Mouse (Mus musculus): ENCODE data around the gene Zfp961. TPM values are rescaled to one million over a fixed set of nuclear protein-coding genes. Genes with fewer than 3 reads are reported as not detected.
"Not testable (repeated sequence)": the region's sequence is repeated elsewhere in the genome, so short reads cannot be mapped to it uniquely, and the experiment has no call there.

Gene Zfp961
- polyA plus RNA-seq, 1 experiment from 2014 or later, result 22.7 TPM

DNA sequence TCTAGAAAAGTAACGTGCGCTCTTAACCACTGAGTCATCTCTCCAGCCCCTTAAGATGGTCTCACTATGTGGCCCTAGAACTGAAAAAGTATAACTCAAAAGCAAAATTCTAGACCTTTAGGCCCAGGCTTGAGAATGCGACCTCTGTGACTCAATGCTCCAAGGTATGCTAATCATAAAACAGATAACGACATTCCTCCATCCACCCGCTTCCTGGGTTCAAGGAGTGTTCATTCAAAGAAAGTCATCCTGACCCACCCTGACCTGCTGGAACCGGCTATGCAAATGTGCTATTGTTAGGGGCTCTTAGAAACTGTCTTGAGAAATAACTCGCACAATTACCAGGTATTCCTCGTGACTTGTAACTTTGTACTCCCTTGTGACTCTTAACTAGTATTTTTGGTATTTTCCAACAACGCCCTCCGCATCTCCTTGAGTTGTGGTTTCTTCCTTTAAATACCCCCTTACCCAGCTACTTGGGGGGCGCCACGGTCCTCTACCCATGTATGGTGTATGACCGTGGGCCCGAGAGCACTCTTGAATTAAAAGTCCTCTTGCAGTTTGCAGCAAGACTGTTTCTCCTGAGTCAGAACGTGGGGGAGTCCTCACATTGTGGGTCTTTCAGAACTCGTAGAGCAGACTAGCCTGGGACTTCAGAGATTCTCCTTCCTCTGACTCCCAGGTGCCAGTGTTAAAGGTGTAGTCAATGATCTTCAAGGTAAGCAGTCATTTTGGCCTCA lies 2.3 kb downstream of the Zfp961 start:
- not testable (repeated sequence) for H3K9me3 ChIP-seq (ENCODE audit: control insufficient read depth, low read length); H3K9ac ChIP-seq (ENCODE audit: low read depth, low read length); H3K27ac ChIP-seq (ENCODE audit: low read depth, low read length); H3K4me1 ChIP-seq (replicated peaks; ENCODE audit: control insufficient read depth, insufficient read depth, low read length); DNase-seq (ENCODE audit: low spot score); ATAC-seq (replicated peaks; ENCODE audit: low FRiP score); H3K36me3 ChIP-seq (ENCODE audit: control insufficient read depth, insufficient read depth, low read length); H3K4me3 ChIP-seq (ENCODE audit: low read depth, low read length); H3K27me3 ChIP-seq (replicated peaks; ENCODE audit: control insufficient read depth, insufficient read depth, low read length); H3K4me2 ChIP-seq
- WGBS, result 93% methylated on average over 16 of the region's 16 CpGs

DNA sequence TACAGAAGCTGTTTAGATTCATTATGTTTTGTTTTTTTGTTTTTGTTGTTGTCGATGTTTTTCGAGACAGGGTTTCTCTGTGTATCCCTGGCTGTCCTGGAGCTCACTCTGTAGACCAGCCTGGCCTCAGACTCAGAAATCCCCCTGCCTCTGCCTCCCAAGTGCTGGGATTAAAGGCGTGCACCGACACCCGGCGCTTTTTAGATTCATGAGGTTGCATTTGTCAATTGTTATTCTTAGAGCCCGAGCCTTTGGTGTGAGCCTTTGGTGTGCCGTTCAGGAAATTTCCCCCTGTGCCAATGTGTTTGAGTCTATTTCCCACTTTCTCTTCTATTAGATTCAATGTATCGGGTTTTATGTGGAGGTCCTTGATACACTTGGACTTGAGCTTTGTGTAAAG lies 3.8 kb downstream of the Zfp961 start:
- Histone ChIP-seq H3K4me3 (ENCODE audit: low read depth, low read length) (no peak overlapping the region), H3K27me3 (replicated peaks; ENCODE audit: control insufficient read depth, insufficient read depth, low read length) (no peaks in the 10 kb centered on the region), H3K27ac (ENCODE audit: low read depth, low read length) (no peak overlapping the region), H3K4me1 (replicated peaks; ENCODE audit: control insufficient read depth, insufficient read depth, low read length) (peaks cover 5% of the 10 kb centered on the region; the same call in 1 of the 2 replicates), H3K9ac (ENCODE audit: low read depth, low read length) (no peak overlapping the region), H3K36me3 (ENCODE audit: control insufficient read depth, insufficient read depth, low read length) (peaks cover 5% of the 10 kb centered on the region; the same call in 1 of the 2 replicates), H3K9me3 (ENCODE audit: control insufficient read depth, low read length) (no peaks in the 10 kb centered on the region), H3K4me2 (no peak overlapping the region)
- DNase-seq (ENCODE audit: low spot score) (no peak), ATAC-seq (replicated peaks; ENCODE audit: low FRiP score) (no peak)
- WGBS, result 93% methylated on average over 9 of the region's 9 CpGs

DNA sequence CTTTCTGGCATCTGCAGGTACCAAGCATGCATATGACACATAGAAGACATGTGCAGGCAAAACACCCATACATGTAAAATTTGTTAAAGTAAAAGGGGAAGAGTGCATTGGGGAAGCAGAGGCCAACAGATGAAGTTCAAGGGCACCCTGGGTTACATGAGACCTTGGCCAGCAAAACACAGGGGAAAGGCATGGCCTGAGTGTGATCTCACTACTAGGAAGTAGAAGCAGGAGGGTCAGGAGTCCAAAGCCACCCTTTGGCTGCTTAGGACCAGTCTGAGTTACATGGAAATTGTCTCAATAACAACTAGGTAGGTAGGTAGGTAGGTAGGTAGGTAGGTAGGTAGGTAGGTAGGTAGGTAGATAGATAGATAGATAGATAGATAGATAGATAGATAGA lies 9.6 kb downstream of the Zfp961 start:
- DNase-seq (ENCODE audit: low spot score), result no peak
- no peak overlapping the region for H3K4me2 ChIP-seq
- H3K9ac ChIP-seq (ENCODE audit: low read depth, low read length), result no peak overlapping the region
- H3K27ac ChIP-seq (ENCODE audit: low read depth, low read length), result no peak overlapping the region
- no peaks in the 10 kb centered on the region for H3K4me1 ChIP-seq (replicated peaks; ENCODE audit: control insufficient read depth, insufficient read depth, low read length)
- ATAC-seq (replicated peaks; ENCODE audit: low FRiP score), result no peak
- H3K9me3 ChIP-seq (ENCODE audit: control insufficient read depth, low read length), result no peaks in the 10 kb centered on the region
- no peaks in the 10 kb centered on the region for H3K27me3 ChIP-seq (replicated peaks; ENCODE audit: control insufficient read depth, insufficient read depth, low read length)
- H3K36me3 ChIP-seq (ENCODE audit: control insufficient read depth, insufficient read depth, low read length), result peaks cover 11% of the 10 kb centered on the region
- no peak overlapping the region for H3K4me3 ChIP-seq (ENCODE audit: low read depth, low read length)

DNA sequence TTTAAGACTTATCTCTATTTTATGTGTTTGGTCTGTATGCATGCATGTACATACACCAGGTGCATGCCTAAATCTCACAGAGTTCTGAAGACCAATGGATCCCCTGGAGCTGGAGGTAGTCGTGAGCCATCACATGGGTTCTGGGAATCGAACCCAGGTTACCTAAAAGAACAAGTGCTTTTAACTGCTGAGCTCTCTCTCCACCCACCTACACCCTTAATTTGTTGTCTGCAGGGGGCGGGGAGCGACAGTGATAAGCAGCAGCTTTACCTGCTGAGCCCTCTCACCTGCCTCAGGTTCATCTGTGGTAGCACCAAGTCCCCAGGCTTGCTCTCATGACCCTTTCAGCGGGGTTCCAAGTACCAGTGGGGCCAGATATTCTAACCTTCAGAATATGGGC lies 11.0 kb downstream of the Zfp961 start:
- Histone ChIP-seq H3K4me2 (no peak overlapping the region), H3K4me3 (ENCODE audit: low read depth, low read length) (no peak overlapping the region), H3K9ac (ENCODE audit: low read depth, low read length) (no peak overlapping the region), H3K36me3 (ENCODE audit: control insufficient read depth, insufficient read depth, low read length) (peaks cover 20% of the 10 kb centered on the region), H3K27me3 (replicated peaks; ENCODE audit: control insufficient read depth, insufficient read depth, low read length) (no peaks in the 10 kb centered on the region), H3K9me3 (ENCODE audit: control insufficient read depth, low read length) (no peaks in the 10 kb centered on the region; the same call in 1 of the 2 replicates), H3K4me1 (replicated peaks; ENCODE audit: control insufficient read depth, insufficient read depth, low read length) (no peaks in the 10 kb centered on the region), H3K27ac (ENCODE audit: low read depth, low read length) (no peak overlapping the region)
- no peak for ATAC-seq (replicated peaks; ENCODE audit: low FRiP score)
- no peak for DNase-seq (ENCODE audit: low spot score)
- WGBS, result 89% methylated on average over 5 of the region's 5 CpGs

DNA sequence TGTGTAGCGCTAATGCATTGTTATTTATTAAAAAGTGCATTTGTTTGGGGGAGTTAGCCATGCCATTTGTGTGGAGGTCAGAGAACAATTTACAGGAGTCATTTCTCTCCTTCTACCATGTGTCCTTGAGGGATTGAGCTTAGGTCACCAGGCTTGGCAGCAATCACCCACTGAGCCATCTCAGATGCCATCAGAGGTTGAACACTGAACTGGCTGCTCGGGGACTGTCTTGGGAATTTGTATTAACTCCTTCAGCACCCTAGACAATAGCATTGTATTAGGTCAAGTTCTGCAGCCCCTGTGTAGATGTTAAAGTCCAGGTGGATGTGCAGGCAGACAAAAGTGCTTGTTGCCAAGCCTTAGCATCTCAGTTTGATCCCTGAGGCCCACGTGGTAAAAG lies 13.2 kb downstream of the Zfp961 start:
- no peak overlapping the region for H3K27ac ChIP-seq (ENCODE audit: low read depth, low read length)
- H3K9me3 ChIP-seq (ENCODE audit: control insufficient read depth, low read length), result no peaks in the 10 kb centered on the region; the same call in 1 of the 2 replicates
- H3K4me1 ChIP-seq (replicated peaks; ENCODE audit: control insufficient read depth, insufficient read depth, low read length), result no peaks in the 10 kb centered on the region
- H3K36me3 ChIP-seq (ENCODE audit: control insufficient read depth, insufficient read depth, low read length), result peaks cover 35% of the 10 kb centered on the region
- H3K4me2 ChIP-seq, result no peak overlapping the region
- no peak for DNase-seq (ENCODE audit: low spot score)
- no peak for ATAC-seq (replicated peaks; ENCODE audit: low FRiP score)
- H3K27me3 ChIP-seq (replicated peaks; ENCODE audit: control insufficient read depth, insufficient read depth, low read length), result no peaks in the 10 kb centered on the region
- WGBS, result 80% methylated on average over 3 of the region's 3 CpGs
- no peak overlapping the region for H3K4me3 ChIP-seq (ENCODE audit: low read depth, low read length)
- H3K9ac ChIP-seq (ENCODE audit: low read depth, low read length), result no peak overlapping the region

DNA sequence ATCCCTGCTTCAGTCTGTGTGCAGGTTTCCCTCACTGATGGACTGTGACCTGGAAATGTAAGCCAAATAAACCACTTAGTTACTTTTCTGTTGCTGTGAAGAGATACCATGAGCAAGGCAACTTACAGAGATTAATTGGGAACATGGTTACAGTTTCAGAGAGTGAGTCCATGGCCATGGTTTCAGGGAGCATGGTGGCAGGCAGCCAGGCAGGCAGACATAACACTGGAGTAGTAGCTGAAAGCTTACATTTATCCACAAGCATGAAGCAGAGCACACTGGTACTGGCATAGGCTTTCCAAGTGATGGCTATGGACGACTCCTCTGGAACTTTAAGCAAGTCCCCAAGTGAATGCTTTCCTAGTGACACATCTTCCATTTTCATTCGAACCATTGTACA lies 14.3 kb downstream of the Zfp961 start:
- WGBS, result 90% methylated on average over 2 of the region's 2 CpGs
- Histone ChIP-seq H3K9ac (ENCODE audit: low read depth, low read length) (no peak overlapping the region), H3K4me1 (replicated peaks; ENCODE audit: control insufficient read depth, insufficient read depth, low read length) (no peaks in the 10 kb centered on the region), H3K36me3 (ENCODE audit: control insufficient read depth, insufficient read depth, low read length) (peaks cover 33% of the 10 kb centered on the region), H3K4me2 (no peak overlapping the region), H3K27me3 (replicated peaks; ENCODE audit: control insufficient read depth, insufficient read depth, low read length) (no peaks in the 10 kb centered on the region), H3K9me3 (ENCODE audit: control insufficient read depth, low read length) (no peaks in the 10 kb centered on the region; the same call in 1 of the 2 replicates), H3K27ac (ENCODE audit: low read depth, low read length) (no peak overlapping the region), H3K4me3 (ENCODE audit: low read depth, low read length) (no peak overlapping the region)
- ATAC-seq (replicated peaks; ENCODE audit: low FRiP score), result no peak
- DNase-seq (ENCODE audit: low spot score), result peak; percentile 18

DNA sequence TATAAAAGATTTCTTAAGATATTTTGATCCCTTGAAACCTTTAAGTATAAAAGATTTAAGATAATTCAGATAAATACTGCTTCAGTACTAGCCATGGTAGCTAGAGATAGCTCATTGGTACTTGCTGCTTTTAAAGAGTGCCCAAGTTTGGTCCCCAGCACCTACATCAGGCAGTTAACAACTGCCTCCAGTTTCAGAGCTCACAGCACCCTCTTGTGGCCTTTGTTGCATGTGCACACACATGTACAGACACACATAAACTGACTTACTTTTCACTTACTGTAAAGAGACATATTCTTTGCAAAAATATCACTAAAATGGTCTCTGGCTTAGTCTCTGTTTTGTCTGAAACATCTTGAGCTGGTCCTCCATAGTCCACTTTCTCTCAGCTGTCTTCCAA lies 15.6 kb downstream of the Zfp961 start:
- ATAC-seq (replicated peaks; ENCODE audit: low FRiP score) (no peak), DNase-seq (ENCODE audit: low spot score) (no peak)
- peaks cover 33% of the 10 kb centered on the region for H3K36me3 ChIP-seq (ENCODE audit: control insufficient read depth, insufficient read depth, low read length)
- H3K4me1 ChIP-seq (replicated peaks; ENCODE audit: control insufficient read depth, insufficient read depth, low read length), result no peaks in the 10 kb centered on the region
- no peak overlapping the region for H3K9ac ChIP-seq (ENCODE audit: low read depth, low read length)
- H3K27ac ChIP-seq (ENCODE audit: low read depth, low read length), result no peak overlapping the region
- no peak overlapping the region for H3K4me2 ChIP-seq
- H3K4me3 ChIP-seq (ENCODE audit: low read depth, low read length), result no peak overlapping the region
- H3K9me3 ChIP-seq (ENCODE audit: control insufficient read depth, low read length), result no peaks in the 10 kb centered on the region; the same call in 1 of the 2 replicates
- H3K27me3 ChIP-seq (replicated peaks; ENCODE audit: control insufficient read depth, insufficient read depth, low read length), result no peaks in the 10 kb centered on the region

DNA sequence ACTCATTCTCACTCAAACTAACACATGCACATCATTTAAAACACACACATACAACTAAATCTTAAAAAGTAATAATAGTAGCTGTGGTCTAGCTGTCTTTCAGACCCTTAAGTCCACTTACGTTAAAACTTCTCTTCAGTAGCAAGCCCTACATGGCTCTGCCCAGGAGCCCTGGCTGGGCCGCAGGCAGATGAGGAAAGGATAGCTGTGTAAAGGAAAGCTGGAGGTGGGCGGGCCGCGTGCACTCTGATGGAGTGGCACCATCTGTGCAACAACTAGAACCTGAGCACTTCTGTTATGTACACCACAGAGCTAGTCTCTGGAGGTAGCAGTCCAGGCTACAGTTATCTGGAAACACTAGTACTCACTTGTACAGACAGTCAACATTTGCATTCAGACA lies 16.4 kb downstream of the Zfp961 start:
- H3K4me1 ChIP-seq (replicated peaks; ENCODE audit: control insufficient read depth, insufficient read depth, low read length), result no peaks in the 10 kb centered on the region
- no peaks in the 10 kb centered on the region; the same call in 1 of the 2 replicates for H3K9me3 ChIP-seq (ENCODE audit: control insufficient read depth, low read length)
- ATAC-seq (replicated peaks; ENCODE audit: low FRiP score) (no peak), DNase-seq (ENCODE audit: low spot score) (peak; percentile 11)
- H3K27ac ChIP-seq (ENCODE audit: low read depth, low read length), result no peak overlapping the region
- H3K27me3 ChIP-seq (replicated peaks; ENCODE audit: control insufficient read depth, insufficient read depth, low read length), result no peaks in the 10 kb centered on the region
- H3K36me3 ChIP-seq (ENCODE audit: control insufficient read depth, insufficient read depth, low read length), result peaks cover 33% of the 10 kb centered on the region
- 96% methylated on average over 5 of the region's 5 CpGs for WGBS
- H3K4me2 ChIP-seq, result no peak overlapping the region
- H3K9ac ChIP-seq (ENCODE audit: low read depth, low read length), result no peak overlapping the region
- no peak overlapping the region for H3K4me3 ChIP-seq (ENCODE audit: low read depth, low read length)

DNA sequence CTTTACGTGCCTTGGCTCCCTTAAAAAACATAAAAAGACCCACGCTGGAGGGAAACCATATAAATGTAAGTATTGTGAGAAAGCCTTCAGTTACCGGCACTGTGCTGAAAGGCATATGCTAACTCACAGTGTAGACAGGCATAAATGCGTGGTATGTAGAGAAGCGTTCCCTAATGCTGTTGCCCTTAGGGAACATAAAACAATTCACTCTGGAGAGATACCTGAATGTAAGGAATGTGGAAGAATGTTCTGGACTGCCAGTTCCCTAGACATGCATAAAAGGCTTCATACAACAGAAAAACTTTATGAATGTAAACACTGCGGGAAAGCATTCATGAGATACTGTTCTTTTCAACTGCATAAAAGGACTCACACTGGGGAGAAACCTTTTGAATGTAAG lies 17.3 kb downstream of the Zfp961 start:
- Histone ChIP-seq H3K9ac (ENCODE audit: low read depth, low read length) (no peak overlapping the region), H3K27ac (ENCODE audit: low read depth, low read length) (no peak overlapping the region), H3K4me3 (ENCODE audit: low read depth, low read length) (no peak overlapping the region), H3K9me3 (ENCODE audit: control insufficient read depth, low read length) (no peaks in the 10 kb centered on the region; the same call in 1 of the 2 replicates), H3K27me3 (replicated peaks; ENCODE audit: control insufficient read depth, insufficient read depth, low read length) (no peaks in the 10 kb centered on the region), H3K36me3 (ENCODE audit: control insufficient read depth, insufficient read depth, low read length) (peaks cover 33% of the 10 kb centered on the region), H3K4me2 (no peak overlapping the region), H3K4me1 (replicated peaks; ENCODE audit: control insufficient read depth, insufficient read depth, low read length) (no peaks in the 10 kb centered on the region)
- ATAC-seq (replicated peaks; ENCODE audit: low FRiP score) (no peak), DNase-seq (ENCODE audit: low spot score) (peak; percentile 10)
- WGBS, result 94% methylated on average over 6 of the region's 6 CpGs

Data from liver, embryonic 11.5 days (tissue).